Mouse (Mus musculus): Measurements from ENCODE around the gene Drd4. TPM values are rescaled to one million over a fixed set of nuclear protein-coding genes. Genes with fewer than 3 reads are reported as not detected.
A peak's percentile ranks its signal among the peaks of the same experiment; 100 is the strongest.

The Drd4 gene
- polyA plus RNA-seq, 1 experiment from 2014 or later = 2.3 TPM

- Histone ChIP-seq H3K36me3 (peaks cover 44% of the 10 kb centered on the region), H3K27ac (no peak overlapping the region), H3K27me3 (no peaks in the 10 kb centered on the region), H3K4me3 (no peak overlapping the region), H3K9me3 (no peaks in the 10 kb centered on the region), H3K4me2 (replicated peaks) (no peak overlapping the region), H3K9ac (0 out of 2 replicates have a peak overlapping the region, but pooled peaks have one; percentile 44), H3K4me1 (peaks cover 26% of the 10 kb centered on the region)
- WGBS = 97% methylated on average over 1 of the region's 1 CpGs
- ATAC-seq (ENCODE audit: insufficient number of reproducible peaks, insufficient read depth, low FRiP score, low TSS enrichment) = no peak
These were observed 32.9 kb downstream of the Drd4 start for GRCm38 (mm10) chr7:141324686-141325085.

DNA sequence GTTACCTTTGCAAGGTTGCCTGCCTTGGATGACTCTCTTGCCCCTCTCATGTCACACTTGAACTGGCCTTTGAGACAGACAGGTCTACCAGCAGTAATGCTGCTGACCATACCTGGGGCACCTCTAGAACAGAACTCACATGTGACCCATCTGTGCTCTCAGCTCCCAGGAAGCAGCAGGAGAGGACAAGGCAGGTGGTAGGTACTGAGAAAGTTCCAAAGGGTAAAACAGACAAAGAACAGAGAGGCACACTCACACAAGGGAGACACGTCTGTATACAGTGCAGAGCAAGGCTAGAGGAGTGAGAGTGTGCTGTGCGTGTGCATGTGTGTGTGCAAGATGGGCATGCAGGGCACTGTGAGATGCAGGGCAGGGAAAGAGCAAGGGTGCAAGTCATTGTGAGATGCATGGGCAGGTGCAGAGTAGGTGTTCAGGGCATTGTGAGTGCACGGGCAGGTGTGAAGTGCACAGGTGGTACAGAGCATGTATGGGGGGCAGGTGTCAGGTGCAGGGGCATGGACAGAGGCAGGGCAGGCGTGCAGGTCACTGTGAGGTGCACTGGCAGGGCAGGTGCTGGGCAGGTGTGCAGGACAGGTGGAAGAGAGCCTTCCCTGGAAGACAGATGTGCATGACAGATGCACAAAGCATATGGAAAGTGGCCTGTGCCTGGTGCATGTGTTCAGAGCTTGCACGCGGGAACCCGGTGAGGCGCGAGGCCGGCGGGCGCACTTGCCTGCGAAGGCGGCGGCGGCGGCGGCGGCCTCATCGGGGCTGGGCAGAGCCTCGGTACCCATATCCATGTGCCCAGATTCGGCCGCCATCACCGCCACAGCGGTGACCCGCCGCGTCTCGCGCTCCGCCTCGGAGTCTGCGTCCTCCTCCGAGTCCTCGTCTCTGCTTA, 35.0 kb downstream of the Drd4 start:
- ATAC-seq (ENCODE audit: insufficient number of reproducible peaks, insufficient read depth, low FRiP score, low TSS enrichment) = peak; percentile 5
- Histone ChIP-seq H3K9ac (peak overlapping the region; percentile 96), H3K27ac (peak overlapping the region; percentile 99), H3K4me2 (replicated peaks) (peak overlapping the region; percentile 99), H3K4me3 (peak overlapping the region; percentile 66), H3K4me1 (peaks cover 26% of the 10 kb centered on the region), H3K27me3 (no peaks in the 10 kb centered on the region), H3K36me3 (peaks cover 27% of the 10 kb centered on the region), H3K9me3 (no peaks in the 10 kb centered on the region)
- WGBS = 4% methylated on average over 35 of the region's 35 CpGs

GRCm38 (mm10) chr7:141327469-141328372, 35.9 kb downstream of the Drd4 start, which contains the start of the genes Deaf1 and Tmem80:
Gene Deaf1, minus strand, starts transcription at chr7:141327690.
Gene Tmem80, plus strand, starts transcription at chr7:141327739.
- WGBS = under 1% methylated on average over 105 of the region's 105 CpGs
- Histone ChIP-seq H3K27ac (peak within 1 kb of the TSS; percentile 99), H3K4me3 (peak within 1 kb of the TSS; percentile 66), H3K9ac (peak within 1 kb of the TSS; percentile 96), H3K4me1 (peaks cover 26% of the 10 kb centered on the region), H3K4me2 (replicated peaks) (peak within 1 kb of the TSS; percentile 99), H3K36me3 (peaks cover 23% of the 10 kb centered on the region), H3K27me3 (no peaks in the 10 kb centered on the region), H3K9me3 (no peaks in the 10 kb centered on the region)
- peak; percentile 95 for ATAC-seq (ENCODE audit: insufficient number of reproducible peaks, insufficient read depth, low FRiP score, low TSS enrichment)

- H3K4me2 ChIP-seq (replicated peaks) = peak overlapping the region; percentile 99
- peak overlapping the region; percentile 66 for H3K4me3 ChIP-seq
- H3K9ac ChIP-seq = peak overlapping the region; percentile 96
- H3K36me3 ChIP-seq = peaks cover 23% of the 10 kb centered on the region
- H3K27ac ChIP-seq = peak overlapping the region; percentile 99
- no peaks in the 10 kb centered on the region for H3K9me3 ChIP-seq
- ATAC-seq (ENCODE audit: insufficient number of reproducible peaks, insufficient read depth, low FRiP score, low TSS enrichment) = peak; percentile 32
- no peaks in the 10 kb centered on the region for H3K27me3 ChIP-seq
- WGBS = 19% methylated on average over 24 of the region's 24 CpGs
- peaks cover 26% of the 10 kb centered on the region for H3K4me1 ChIP-seq
These were observed 36.7 kb downstream of the Drd4 start for GRCm38 (mm10) chr7:141328373-141328990.

DNA sequence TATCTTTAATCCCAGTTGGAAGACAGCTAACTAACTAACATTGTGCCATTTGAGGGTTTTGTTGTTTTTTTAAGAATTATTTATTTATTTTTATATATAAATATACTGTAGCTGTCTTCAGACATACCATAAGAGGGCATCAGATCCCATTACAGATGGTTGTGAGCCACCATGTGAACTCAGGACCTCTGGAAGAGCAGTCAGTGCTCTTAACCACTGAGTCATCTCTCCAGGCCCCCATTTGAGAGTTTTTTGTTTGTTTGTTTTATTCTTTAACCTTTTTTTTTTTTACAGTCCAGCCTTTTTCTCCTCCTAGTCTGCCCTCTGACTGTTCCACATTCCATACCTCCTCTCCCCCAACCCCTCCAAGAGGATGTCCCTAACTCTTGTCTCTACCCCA, 38.9 kb downstream of the Drd4 start:
- no peak overlapping the region for H3K4me2 ChIP-seq (replicated peaks)
- peaks cover 18% of the 10 kb centered on the region for H3K4me1 ChIP-seq
- no peak overlapping the region for H3K27ac ChIP-seq
- H3K9ac ChIP-seq = no peak overlapping the region
- H3K4me3 ChIP-seq = no peak overlapping the region
- peaks cover 26% of the 10 kb centered on the region for H3K36me3 ChIP-seq
- no peaks in the 10 kb centered on the region for H3K27me3 ChIP-seq
- ATAC-seq (ENCODE audit: insufficient number of reproducible peaks, insufficient read depth, low FRiP score, low TSS enrichment) = no peak
- H3K9me3 ChIP-seq = no peaks in the 10 kb centered on the region

GRCm38 (mm10) chr7:141331990-141332389, 40.2 kb downstream of the Drd4 start:
- Histone ChIP-seq H3K4me2 (replicated peaks) (no peak overlapping the region), H3K4me1 (peaks cover 6% of the 10 kb centered on the region), H3K9me3 (no peaks in the 10 kb centered on the region), H3K27me3 (no peaks in the 10 kb centered on the region), H3K36me3 (peaks cover 29% of the 10 kb centered on the region), H3K27ac (no peak overlapping the region), H3K4me3 (no peak overlapping the region), H3K9ac (no peak overlapping the region; the same call in 1 of the 2 replicates)
- 73% methylated on average over 6 of the region's 6 CpGs for WGBS
- no peak for ATAC-seq (ENCODE audit: insufficient number of reproducible peaks, insufficient read depth, low FRiP score, low TSS enrichment)

DNA sequence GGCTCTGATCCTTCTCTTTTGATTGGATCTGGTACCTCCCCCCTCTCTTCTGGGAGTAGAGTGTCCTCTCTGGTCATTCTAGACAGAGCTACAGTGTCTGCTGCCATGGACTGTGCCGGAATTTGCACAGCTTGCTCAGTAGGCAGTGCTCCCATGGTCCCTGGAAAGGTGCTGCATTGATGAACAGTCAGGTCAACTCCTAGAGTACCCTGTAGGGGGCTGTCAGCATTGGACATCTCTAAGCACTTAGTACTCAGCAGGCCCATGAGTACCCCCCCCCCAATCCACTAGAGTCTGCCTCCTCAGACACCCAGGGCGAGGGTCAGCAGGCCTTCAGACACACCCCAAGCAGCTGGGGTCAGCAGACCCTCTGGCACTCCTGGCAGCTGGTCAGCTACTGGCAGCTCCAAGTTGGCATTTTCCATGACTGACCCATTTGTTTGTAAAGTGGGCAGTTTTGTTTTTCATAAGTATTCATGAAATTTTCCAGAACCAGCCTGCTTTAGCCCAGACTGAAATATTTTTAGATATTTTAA, 43.3 kb downstream of the Drd4 start:
- no peak for ATAC-seq (ENCODE audit: insufficient number of reproducible peaks, insufficient read depth, low FRiP score, low TSS enrichment)
- Histone ChIP-seq H3K27me3 (peaks cover 16% of the 10 kb centered on the region), H3K9ac (no peak overlapping the region), H3K27ac (no peak overlapping the region), H3K4me3 (no peak overlapping the region), H3K4me1 (peaks cover 13% of the 10 kb centered on the region), H3K4me2 (replicated peaks) (no peak overlapping the region), H3K9me3 (no peaks in the 10 kb centered on the region), H3K36me3 (peaks cover 29% of the 10 kb centered on the region)
- WGBS = 77% methylated on average over 2 of the region's 2 CpGs

DNA sequence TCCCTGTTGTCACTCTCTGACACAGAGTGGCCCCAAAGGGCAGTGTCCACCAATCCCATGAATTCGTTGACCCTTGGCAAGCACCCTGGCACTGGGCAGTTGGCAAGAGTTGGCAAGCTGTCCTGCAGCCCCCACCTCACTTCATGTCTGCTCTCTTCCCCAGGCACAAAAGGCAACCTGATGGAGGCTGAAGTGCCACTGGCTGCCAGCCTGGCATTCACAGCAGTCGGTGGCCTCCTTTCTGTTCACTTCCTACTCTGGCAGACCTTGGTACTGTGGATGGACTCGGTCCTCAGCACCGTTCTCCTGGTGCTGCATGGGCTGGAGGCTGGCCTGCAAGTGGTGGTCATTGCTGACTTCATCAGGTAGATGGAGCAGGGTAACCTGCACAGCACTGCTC, 43.9 kb downstream of the Drd4 start:
- Histone ChIP-seq H3K36me3 (peaks cover 29% of the 10 kb centered on the region), H3K4me3 (no peak overlapping the region), H3K9me3 (no peaks in the 10 kb centered on the region), H3K9ac (no peak overlapping the region), H3K27ac (no peak overlapping the region), H3K4me1 (peaks cover 13% of the 10 kb centered on the region), H3K27me3 (peaks cover 16% of the 10 kb centered on the region), H3K4me2 (replicated peaks) (no peak overlapping the region)
- ATAC-seq (ENCODE audit: insufficient number of reproducible peaks, insufficient read depth, low FRiP score, low TSS enrichment) = no peak
- 93% methylated on average over 4 of the region's 4 CpGs for WGBS

DNA sequence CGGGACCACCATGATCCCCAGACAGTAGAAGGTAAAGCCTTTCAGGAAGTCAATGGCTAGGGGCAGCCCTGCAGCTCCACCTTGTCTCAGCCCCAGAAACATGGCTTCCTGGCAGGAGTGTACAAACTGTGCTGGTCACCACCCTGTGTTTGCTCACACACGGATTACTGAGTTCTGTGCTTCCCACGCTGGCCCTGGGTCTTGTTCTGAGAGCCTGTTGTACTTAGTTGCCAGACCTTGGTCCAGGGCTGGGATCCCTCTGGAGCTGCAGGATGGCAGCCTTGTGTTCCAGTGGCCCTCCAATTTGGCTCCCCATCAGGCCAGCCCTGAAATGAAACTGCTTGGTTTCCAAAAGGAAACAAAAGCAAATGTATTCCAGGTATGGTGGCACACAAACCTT, 44.5 kb downstream of the Drd4 start:
- Histone ChIP-seq H3K27ac (no peak overlapping the region), H3K4me1 (peaks cover 13% of the 10 kb centered on the region), H3K36me3 (peaks cover 29% of the 10 kb centered on the region), H3K9ac (no peak overlapping the region), H3K4me2 (replicated peaks) (no peak overlapping the region), H3K27me3 (peaks cover 16% of the 10 kb centered on the region), H3K9me3 (no peaks in the 10 kb centered on the region), H3K4me3 (no peak overlapping the region)
- 76% methylated on average over 3 of the region's 3 CpGs for WGBS
- no peak for ATAC-seq (ENCODE audit: insufficient number of reproducible peaks, insufficient read depth, low FRiP score, low TSS enrichment)

- Histone ChIP-seq H3K9me3 (no peaks in the 10 kb centered on the region), H3K27me3 (peaks cover 16% of the 10 kb centered on the region), H3K4me1 (peaks cover 13% of the 10 kb centered on the region), H3K4me2 (replicated peaks) (no peak overlapping the region), H3K9ac (no peak overlapping the region), H3K27ac (no peak overlapping the region), H3K36me3 (peaks cover 22% of the 10 kb centered on the region), H3K4me3 (no peak overlapping the region)
- WGBS = 68% methylated on average over 3 of the region's 3 CpGs
- no peak for ATAC-seq (ENCODE audit: insufficient number of reproducible peaks, insufficient read depth, low FRiP score, low TSS enrichment)
These were observed 46.1 kb downstream of the Drd4 start for GRCm38 (mm10) chr7:141337716-141338416.
